Comparison of ENCODE assay signal across 16 mouse cellular contexts in the genomic region with DNA sequence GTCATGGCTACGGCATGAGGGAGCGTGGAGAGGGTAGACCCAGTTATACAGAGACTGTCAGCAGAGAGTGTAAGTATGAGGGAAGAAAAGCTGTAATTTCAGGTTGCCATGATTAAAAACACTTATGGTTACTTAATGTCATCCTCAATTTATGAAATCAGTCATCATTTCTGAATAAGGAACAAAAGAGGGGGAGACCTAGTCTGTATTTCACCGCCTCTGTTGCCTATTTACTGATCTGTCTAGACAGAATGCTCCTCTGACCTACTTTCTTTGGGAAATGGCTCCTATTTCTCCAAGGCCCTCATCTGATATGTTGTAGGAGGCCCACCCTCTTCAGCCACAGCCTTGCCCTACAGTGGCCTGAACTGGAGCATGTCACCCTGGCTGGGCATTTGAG.
"Had no signal": no experiment of that assay in that cellular context is flagged by ENCODE, and none has a peak within 500 bp of the region (broad histone marks: within the 10 kb centered on the region; RNA-seq: fewer than 3 reads in every experiment).

No protein-coding gene starts in this region.

- H3K27ac ChIP-seq: neural tube, embryonic 12.5 days; neural tube, embryonic 13.5 days; neural tube, embryonic 15.5 days; stomach, embryonic 15.5 days; stomach, postnatal 0 days had no signal

- H3K9me3 ChIP-seq: neural tube, embryonic 12.5 days; neural tube, embryonic 13.5 days; neural tube, embryonic 15.5 days; stomach, embryonic 15.5 days had no signal

- H3K4me3 ChIP-seq: neural tube, embryonic 12.5 days; neural tube, embryonic 13.5 days; neural tube, embryonic 15.5 days; stomach, embryonic 15.5 days had no signal

- H3K36me3 ChIP-seq: stomach, embryonic 15.5 days had no signal

- H3K4me1 ChIP-seq: neural tube, embryonic 12.5 days; neural tube, embryonic 13.5 days; neural tube, embryonic 15.5 days; stomach, embryonic 15.5 days had no signal

- H3K4me2 ChIP-seq: neural tube, embryonic 12.5 days; neural tube, embryonic 13.5 days; neural tube, embryonic 15.5 days; stomach, embryonic 15.5 days had no signal

- H3K9ac ChIP-seq: neural tube, embryonic 12.5 days; neural tube, embryonic 13.5 days; neural tube, embryonic 15.5 days; stomach, embryonic 15.5 days had no signal

- H3K27me3 ChIP-seq: neural tube, embryonic 12.5 days; neural tube, embryonic 13.5 days; neural tube, embryonic 15.5 days; stomach, embryonic 15.5 days had no signal

- DNase-seq: right cerebral cortex, adult 18-20 months; right cerebral cortex, postnatal 14 days; right cerebral cortex, postnatal 25 days; right cerebral cortex, postnatal 4 days; spleen, adult 18-20 months; thymus, adult 18-20 months; thymus, adult 2 months; thymus, postnatal 14 days; thymus, postnatal 25 days; thymus, postnatal 36 days; thymus, postnatal 4 days had no signal
